Mouse (Mus musculus) E14TG2a.4 (cell line): Measurements from ENCODE around the gene Mapkap1.

Experiments
- CTCF ChIP-seq: conservative IDR thresholded peaks from 2 replicates; pipeline ENCODE4 v1.5.1; 2014; ENCODE audit warnings: low read length
- NANOG ChIP-seq: IDR thresholded peaks from 2 replicates; pipeline ENCODE4 v1.6.1; 2014; ENCODE audit warnings: borderline replicate concordance, low read length, mixed read lengths
- POU5F1 ChIP-seq: IDR thresholded peaks from 2 replicates; pipeline ENCODE4 v1.6.1; 2014; ENCODE audit warnings: low read length, borderline replicate concordance

DNA sequence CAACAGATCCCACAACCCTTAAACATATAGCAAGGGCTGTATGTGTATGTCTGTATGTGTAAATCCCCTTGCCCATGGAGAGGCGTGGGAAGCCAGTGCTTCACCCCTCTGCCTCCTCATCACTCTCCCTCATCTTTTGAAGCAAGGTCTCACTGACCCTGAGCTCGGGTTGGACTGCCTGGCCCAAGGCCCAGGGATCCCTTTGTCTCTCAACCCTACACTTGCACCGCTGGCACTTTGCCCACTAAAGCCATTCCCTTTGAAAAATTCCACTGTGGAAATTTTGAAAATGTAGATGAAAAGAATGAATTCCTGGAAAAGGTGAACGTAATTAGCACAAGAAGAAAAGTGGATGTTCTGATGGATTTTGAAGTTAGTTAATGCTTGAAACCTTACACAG lies 159.6 kb downstream of the Mapkap1 start:
- TF ChIP-seq CTCF (no peak), NANOG (no peak), POU5F1 (no peak)
